Mouse (Mus musculus) MEL (cell line): Measurements from ENCODE around the gene Ap2s1. TPM values are rescaled to one million over a fixed set of nuclear protein-coding genes. Genes with fewer than 3 reads are reported as not detected.

Source experiments
- DNase-seq: peaks from one replicate; pipeline ENCODE4 v3.0.0; 2011; ENCODE audit warnings: low read depth, low spot score
- H3K27ac ChIP-seq: 2 replicates; pipeline ENCODE4 v1.5.1; 2012; ENCODE audit warnings: low read depth, mild to moderate bottlenecking, control low read depth, low read length, moderate library complexity; ENCODE audit not compliant: control insufficient read depth
- H3K27me3 ChIP-seq, 2 experiments: fragments of 150-350 bp in 1 of 2; sonication (generic) in 1 of 2; 2 replicates each; pipeline ENCODE4 v1.6.1; 2012; ENCODE audit warnings: low read length in 2 of 2, mild to moderate bottlenecking in 2 of 2, improper control_type of control experiment in 1 of 2, moderate library complexity in 1 of 2; ENCODE audit not compliant: insufficient read depth in 2 of 2, control insufficient read depth in 1 of 2
- H3K36me3 ChIP-seq, 2 experiments: 2 replicates each; pipeline ENCODE4 v1.6.1; 2012 to 2014; ENCODE audit warnings: low read length in 2 of 2, improper control_type of control experiment in 1 of 2, inconsistent platforms in 1 of 2, mild to moderate bottlenecking in 1 of 2; ENCODE audit not compliant: insufficient read depth in 2 of 2, control insufficient read depth in 1 of 2
- H3K4me1 ChIP-seq, 2 experiments: fragments of 150-350 bp in 1 of 2; sonication (generic) in 1 of 2; 2 replicates each; pipeline ENCODE4 v1.6.1; 2012; ENCODE audit warnings: low read length in 2 of 2, improper control_type of control experiment in 1 of 2, mild to moderate bottlenecking in 1 of 2; ENCODE audit not compliant: insufficient read depth in 2 of 2, control insufficient read depth in 1 of 2
- H3K4me3 ChIP-seq, 2 experiments: fragments of 150-350 bp in 1 of 2; sonication (generic) in 1 of 2; 2 replicates each; pipeline ENCODE4 v1.5.1; 2012; ENCODE audit warnings: low read depth in 2 of 2, low read length in 2 of 2, mild to moderate bottlenecking in 2 of 2, moderate library complexity in 2 of 2, control low read depth in 1 of 2, improper control_type of control experiment in 1 of 2; ENCODE audit not compliant: control insufficient read depth in 1 of 2, insufficient read depth in 1 of 2
- H3K79me2 ChIP-seq: 2 replicates; pipeline ENCODE4 v1.6.1; 2012; ENCODE audit warnings: mild to moderate bottlenecking, low read length, moderate library complexity; ENCODE audit not compliant: control insufficient read depth, poor library complexity, insufficient read depth
- H3K9ac ChIP-seq: 2 replicates; pipeline ENCODE4 v1.6.1; 2012; ENCODE audit warnings: low read depth, mild to moderate bottlenecking, control low read depth, low read length, moderate library complexity; ENCODE audit not compliant: control insufficient read depth, poor library complexity, severe bottlenecking
- H3K9me3 ChIP-seq: fragments of 150-350 bp; sonication (generic); replicated peaks from 2 replicates; pipeline ENCODE4 v1.6.1; 2012; ENCODE audit warnings: mild to moderate bottlenecking, low read length, improper control_type of control experiment, moderate library complexity; ENCODE audit not compliant: insufficient read depth
- CHD1 ChIP-seq: IDR thresholded peaks from 2 replicates; pipeline ENCODE4 v1.6.1; 2012; ENCODE audit warnings: low read depth, mild to moderate bottlenecking, inconsistent platforms, low read length, improper control_type of control experiment
- CTCF ChIP-seq, 3 experiments: IDR thresholded peaks in 2 of 3; conservative IDR thresholded peaks in 1 of 3; 2 replicates each; pipeline ENCODE4 v1.5.1; 2011 to 2012; ENCODE audit warnings: low read length in 3 of 3, low read depth in 2 of 3, mild to moderate bottlenecking in 2 of 3, improper control_type of control experiment in 1 of 3, inconsistent platforms in 1 of 3, mixed read lengths in 1 of 3, moderate library complexity in 1 of 3; ENCODE audit not compliant: control insufficient read depth in 1 of 3, insufficient read depth in 1 of 3, poor library complexity in 1 of 3, severe bottlenecking in 1 of 3
- E2F4 ChIP-seq: IDR thresholded peaks from 2 replicates; pipeline ENCODE4 v1.6.1; 2011; ENCODE audit warnings: low read depth, low read length, improper control_type of control experiment, borderline replicate concordance
- ETS1 ChIP-seq: IDR thresholded peaks from 2 replicates; pipeline ENCODE4 v1.6.1; 2012; ENCODE audit warnings: low read depth, mild to moderate bottlenecking, inconsistent platforms, low read length, improper control_type of control experiment, moderate library complexity
- GABPA ChIP-seq: IDR thresholded peaks from 2 replicates; pipeline ENCODE4 v1.6.1; 2012; ENCODE audit warnings: low read depth, mild to moderate bottlenecking, inconsistent platforms, low read length, improper control_type of control experiment, moderate library complexity
- MAZ ChIP-seq: IDR thresholded peaks from 2 replicates; pipeline ENCODE4 v1.6.1; 2012; ENCODE audit warnings: low read depth, mild to moderate bottlenecking, inconsistent platforms, low read length, improper control_type of control experiment
- MXI1 ChIP-seq: IDR thresholded peaks from 2 replicates; pipeline ENCODE4 v1.6.1; 2011; ENCODE audit warnings: mild to moderate bottlenecking, low read depth, low read length, improper control_type of control experiment
- NELFE ChIP-seq: IDR thresholded peaks from 2 replicates; pipeline ENCODE4 v1.6.1; 2011; ENCODE audit warnings: low read depth, low read length, improper control_type of control experiment
- NRF1 ChIP-seq: IDR thresholded peaks from 2 replicates; pipeline ENCODE4 v1.6.1; 2014; ENCODE audit warnings: low read depth, mild to moderate bottlenecking, inconsistent platforms, low read length, improper control_type of control experiment, moderate library complexity; ENCODE audit not compliant: poor library complexity, insufficient read depth, severe bottlenecking
- POLR2AphosphoS5 ChIP-seq: IDR thresholded peaks from 2 replicates; pipeline ENCODE4 v1.6.1; 2012; ENCODE audit warnings: low read depth, borderline replicate concordance, mild to moderate bottlenecking, inconsistent platforms, low read length, moderate library complexity, mixed read lengths
- SMC3 ChIP-seq: IDR thresholded peaks from 2 replicates; pipeline ENCODE4 v1.6.1; 2011; ENCODE audit warnings: low read depth, low read length, improper control_type of control experiment
- TCF12 ChIP-seq: IDR thresholded peaks from 2 replicates; pipeline ENCODE4 v1.6.1; 2014; ENCODE audit warnings: low read depth, mild to moderate bottlenecking, inconsistent platforms, low read length, improper control_type of control experiment, moderate library complexity
- USF1 ChIP-seq: IDR thresholded peaks from 2 replicates; pipeline ENCODE4 v1.6.1; 2014; ENCODE audit warnings: low read depth, mild to moderate bottlenecking, inconsistent platforms, low read length, improper control_type of control experiment, moderate library complexity
- ZC3H11A ChIP-seq: IDR thresholded peaks from 2 replicates; pipeline ENCODE4 v1.6.1; 2012; ENCODE audit warnings: low read depth, mild to moderate bottlenecking, inconsistent platforms, low read length, improper control_type of control experiment
- ZKSCAN1 ChIP-seq: IDR thresholded peaks from 2 replicates; pipeline ENCODE4 v1.6.1; 2012; ENCODE audit warnings: low read depth, mild to moderate bottlenecking, inconsistent platforms, low read length, improper control_type of control experiment, moderate library complexity
- ZMIZ1 ChIP-seq: IDR thresholded peaks from 2 replicates; pipeline ENCODE4 v1.6.1; 2012; ENCODE audit warnings: low read depth, mild to moderate bottlenecking, inconsistent platforms, low read length, improper control_type of control experiment, moderate library complexity
- polyA plus RNA-seq, 2 experiments: library from polyadenylated mRNA; stranded (reverse) in 1 of 2; unstranded in 1 of 2; fragments of >175 nt in 1 of 2; fragments of >200 nt in 1 of 2; gene quantifications; 2 replicates each; pipeline versions ENCODE4 v1.2.1 to v1.2.4; 2012; ENCODE audit warnings: low replicate concordance in 2 of 2, low read depth in 1 of 2; ENCODE audit not compliant: insufficient read length in 2 of 2, insufficient read depth in 1 of 2, missing spikeins in 1 of 2
- total RNA-seq: library from RNA; depleted of rRNA; stranded (reverse); fragments of 300-350 nt; gene quantifications from 2 replicates; pipeline ENCODE4 v1.2.3, GENCODE M21; 2012

Gene Ap2s1
- total and polyA plus RNA-seq, 3 experiments = 288 to 297 TPM; not detected in 1

DNA sequence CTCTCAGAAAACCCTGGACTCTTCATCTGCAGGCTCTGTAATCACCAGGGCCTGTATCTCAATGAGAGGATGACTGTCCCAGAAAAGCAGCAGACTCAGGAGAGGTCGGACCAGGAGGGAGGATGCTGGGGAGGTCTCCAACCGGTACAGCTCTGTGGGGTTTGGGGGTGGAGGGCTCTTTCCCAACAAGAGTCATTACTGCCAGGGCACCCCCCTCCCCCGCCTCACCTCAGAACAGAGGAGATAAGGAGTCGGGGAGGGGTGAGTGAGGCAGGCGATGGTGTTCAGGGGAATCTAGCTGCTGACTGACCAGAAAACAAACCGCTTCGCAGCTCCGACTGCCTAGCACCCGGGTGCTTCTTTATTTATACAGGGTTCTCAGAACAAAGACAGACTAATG lies 30.0 kb upstream of the Ap2s1 start:
- no peaks in the 10 kb centered on the region for H3K4me1 ChIP-seq
- H3K79me2 ChIP-seq = no peaks in the 10 kb centered on the region
- H3K4me3 ChIP-seq = no peak overlapping the region
- H3K9ac ChIP-seq = no peak overlapping the region
- H3K27me3 ChIP-seq = peaks cover 3 to 6% of the 10 kb centered on the region in 2 experiments; a peak in 2 of 4 replicates
- no peaks in the 10 kb centered on the region for H3K9me3 ChIP-seq
- H3K27ac ChIP-seq = no peak overlapping the region
- H3K36me3 ChIP-seq = no peaks in the 10 kb centered on the region
- TF ChIP-seq USF1 (no peak), SMC3 (no peak), ZC3H11A (no peak), E2F4 (no peak), MXI1 (no peak), GABPA (no peak), NELFE (no peak), MAZ (no peak), NRF1 (no peak), TCF12 (no peak), POLR2AphosphoS5 (no peak), ETS1 (no peak), ZMIZ1 (no peak), CHD1 (no peak), ZKSCAN1 (no peak)
- DNase-seq = no peak

DNA sequence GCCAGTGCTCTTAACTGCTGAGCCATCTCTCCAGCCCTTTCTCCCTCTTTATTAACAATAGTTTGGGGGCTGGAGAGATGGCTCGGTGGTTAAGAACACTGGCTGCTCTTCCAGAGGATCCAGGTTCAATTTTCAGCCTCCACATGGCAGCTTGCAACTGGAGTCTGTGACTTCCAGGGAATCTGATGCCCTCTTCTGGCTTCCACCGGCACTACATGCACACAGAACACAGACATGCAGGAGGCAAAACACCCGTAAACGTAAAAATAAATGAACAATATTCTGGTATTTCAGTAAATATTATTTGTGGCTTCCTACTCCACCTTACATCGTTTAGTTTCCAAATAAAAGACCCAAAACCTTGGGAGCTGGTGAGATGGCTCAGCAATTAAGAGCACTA lies 27.6 kb upstream of the Ap2s1 start:
- Histone ChIP-seq H3K36me3 (no peaks in the 10 kb centered on the region), H3K4me3 (no peak overlapping the region), H3K9ac (no peak overlapping the region), H3K4me1 (no peaks in the 10 kb centered on the region; a peak in 1 of 4 replicates), H3K27me3 (peaks cover 3 to 6% of the 10 kb centered on the region in 2 experiments; a peak in 2 of 4 replicates), H3K27ac (no peak overlapping the region), H3K79me2 (no peaks in the 10 kb centered on the region), H3K9me3 (no peaks in the 10 kb centered on the region)
- peak; percentile 54 for DNase-seq
- TF ChIP-seq CTCF (IDR thresholded peaks at IDR 0.05 in 2 of 3, conservative IDR thresholded peaks at IDR 0.05 in 1 of 3; ENCODE audit: control insufficient read depth in 1 of 3, insufficient read depth in 1 of 3, low read depth in 2 of 3, low read length in 3 of 3, poor library complexity in 1 of 3, severe bottlenecking in 1 of 3) (peak; percentile 51 to 52 (median 52)), SMC3 (peak; percentile 47), USF1 (no peak)
